Mouse (Mus musculus) forebrain, embryonic 14.5 days (tissue): ENCODE measurements around the gene Prkci. TPM values are rescaled to one million over a fixed set of nuclear protein-coding genes. Genes with fewer than 3 reads are reported as not detected.
A peak's percentile ranks its signal among the peaks of the same experiment; 100 is the strongest.

Source experiments
- ATAC-seq: fragments of 200-750 bp; cut with Nextera tagmentation; 2 replicates; pipeline ENCODE4 v1.8.0; 2017; ENCODE audit warnings: mild to moderate bottlenecking, moderate library complexity
- DNase-seq: peaks from one replicate; pipeline ENCODE4 v3.0.0-alpha.2; 2015; ENCODE audit warnings: low spot score
- H3K27ac ChIP-seq: fragments of 300-500 bp; sonication (generic); 2 replicates; pipeline ENCODE4 v1.5.1; 2014; ENCODE audit warnings: low read depth, mild to moderate bottlenecking, control low read depth, low read length, moderate library complexity
- H3K27me3 ChIP-seq: fragments of 300-500 bp; sonication (generic); replicated peaks from 2 replicates; pipeline ENCODE4 v1.6.1; 2014; ENCODE audit warnings: low read length, control low read depth, mixed read lengths; ENCODE audit not compliant: control insufficient read depth, insufficient read depth
- H3K36me3 ChIP-seq: fragments of 300-500 bp; sonication (generic); 2 replicates; pipeline ENCODE4 v1.6.1; 2014; ENCODE audit warnings: low read length, control low read depth; ENCODE audit not compliant: control insufficient read depth, insufficient read depth
- H3K4me1 ChIP-seq: fragments of 300-500 bp; sonication (generic); 2 replicates; pipeline ENCODE4 v1.6.1; 2014; ENCODE audit warnings: antibody characterized with exemption, low read length, control low read depth; ENCODE audit not compliant: control insufficient read depth, insufficient read depth
- H3K4me2 ChIP-seq: fragments of 300-500 bp; sonication (generic); 2 replicates; pipeline ENCODE4 v1.6.1; 2014; ENCODE audit warnings: mild to moderate bottlenecking, control low read depth, low read length
- H3K4me3 ChIP-seq: fragments of 300-500 bp; sonication (generic); 2 replicates; pipeline ENCODE4 v1.5.1; 2014; ENCODE audit warnings: low read depth, low read length, control low read depth
- H3K9ac ChIP-seq: fragments of 300-500 bp; sonication (generic); 2 replicates; pipeline ENCODE4 v1.6.1; 2014; ENCODE audit warnings: mild to moderate bottlenecking, low read length, control low read depth, moderate library complexity
- H3K9me3 ChIP-seq: fragments of 300-500 bp; sonication (generic); replicated peaks from 2 replicates; pipeline ENCODE4 v1.6.1; 2016; ENCODE audit warnings: low read length, control low read depth, mixed read lengths; ENCODE audit not compliant: control insufficient read depth
- WGBS: fragments of 180-500 bp; shearing (Covaris S2); extraction: QIAGEN DNeasy Blood & Tissue Kit; methylation state at CpG from one replicate; pipeline ENCODE4 v1.1.7; 2014; 5-methylcytosine and 5-hydroxymethylcytosine counted together
- polyA plus RNA-seq: library from polyadenylated mRNA; unstranded; fragments of >200 nt; fragmentation: Nextera tagmentation; extraction: Ambion mirVana; gene quantifications from 2 replicates; pipeline ENCODE4 v1.2.1, GENCODE M21; 2014

The Prkci gene
- polyA plus RNA-seq, 1 experiment from 2014 or later = 24.8 TPM

GRCm38 (mm10) chr3:31061786-31062120, 66.2 kb downstream of the Prkci start:
- Histone ChIP-seq H3K4me3 (no peak overlapping the region), H3K36me3 (no peaks in the 10 kb centered on the region), H3K27me3 (no peaks in the 10 kb centered on the region), H3K27ac (no peak overlapping the region), H3K9me3 (no peaks in the 10 kb centered on the region), H3K9ac (no peak overlapping the region), H3K4me1 (no peaks in the 10 kb centered on the region), H3K4me2 (no peak overlapping the region)
- DNase-seq (no peak), ATAC-seq (no peak)
- WGBS = 76% methylated on average over 4 of the region's 4 CpGs

- Histone ChIP-seq H3K36me3 (no peaks in the 10 kb centered on the region), H3K27ac (no peak overlapping the region), H3K4me2 (no peak overlapping the region), H3K9me3 (no peaks in the 10 kb centered on the region), H3K27me3 (no peaks in the 10 kb centered on the region), H3K9ac (no peak overlapping the region), H3K4me3 (no peak overlapping the region), H3K4me1 (no peaks in the 10 kb centered on the region)
- WGBS = 93% methylated on average over 7 of the region's 7 CpGs
- DNase-seq (no peak), ATAC-seq (no peak)
These were observed 66.8 kb downstream of the Prkci start for GRCm38 (mm10) chr3:31062325-31062724.

- WGBS = 87% methylated on average over 7 of the region's 7 CpGs
- ATAC-seq (no peak), DNase-seq (no peak)
These were observed 72.9 kb downstream of the Prkci start for GRCm38 (mm10) chr3:31068482-31068881.

GRCm38 (mm10) chr3:31071804-31072203, 76.3 kb downstream of the Prkci start:
- ATAC-seq = no peak
- Histone ChIP-seq H3K9ac (no peak overlapping the region), H3K27me3 (no peaks in the 10 kb centered on the region), H3K4me1 (no peaks in the 10 kb centered on the region), H3K27ac (no peak overlapping the region), H3K4me3 (no peak overlapping the region), H3K9me3 (no peaks in the 10 kb centered on the region), H3K36me3 (no peaks in the 10 kb centered on the region), H3K4me2 (no peak overlapping the region)
- DNase-seq = no peak
- WGBS = 92% methylated on average over 14 of the region's 14 CpGs

More at GRCm38 (mm10) chr3:31068482-31068881, 72.9 kb downstream of the Prkci start:
- Histone ChIP-seq H3K27ac (no peak overlapping the region), H3K9ac (no peak overlapping the region), H3K27me3 (no peaks in the 10 kb centered on the region), H3K4me1 (no peaks in the 10 kb centered on the region), H3K36me3 (no peaks in the 10 kb centered on the region), H3K9me3 (no peaks in the 10 kb centered on the region), H3K4me3 (no peak overlapping the region), H3K4me2 (no peak overlapping the region)

- no peak overlapping the region for H3K4me2 ChIP-seq
- WGBS = 86% methylated on average over 11 of the region's 11 CpGs
- no peaks in the 10 kb centered on the region for H3K36me3 ChIP-seq
- H3K27ac ChIP-seq = no peak overlapping the region
- H3K4me1 ChIP-seq = no peaks in the 10 kb centered on the region
- no peak overlapping the region for H3K4me3 ChIP-seq
- ATAC-seq (no peak), DNase-seq (no peak)
- H3K9ac ChIP-seq = no peak overlapping the region
- H3K27me3 ChIP-seq = no peaks in the 10 kb centered on the region
- H3K9me3 ChIP-seq = no peaks in the 10 kb centered on the region
These were observed 80.3 kb downstream of the Prkci start for GRCm38 (mm10) chr3:31075808-31076207.

GRCm38 (mm10) chr3:31077068-31077703, 81.6 kb downstream of the Prkci start:
- Histone ChIP-seq H3K27ac (no peak overlapping the region), H3K9ac (no peak overlapping the region), H3K4me2 (no peak overlapping the region), H3K4me1 (no peaks in the 10 kb centered on the region), H3K27me3 (no peaks in the 10 kb centered on the region), H3K4me3 (no peak overlapping the region), H3K9me3 (no peaks in the 10 kb centered on the region), H3K36me3 (no peaks in the 10 kb centered on the region)
- no peak for DNase-seq
- ATAC-seq = no peak
- 90% methylated on average over 6 of the region's 6 CpGs for WGBS

GRCm38 (mm10) chr3:31079450-31079849, 83.9 kb downstream of the Prkci start:
- Histone ChIP-seq H3K9me3 (no peaks in the 10 kb centered on the region), H3K4me3 (no peak overlapping the region), H3K27me3 (no peaks in the 10 kb centered on the region), H3K36me3 (no peaks in the 10 kb centered on the region), H3K27ac (no peak overlapping the region), H3K9ac (no peak overlapping the region), H3K4me1 (peaks cover 3% of the 10 kb centered on the region; the same call in 1 of the 2 replicates), H3K4me2 (no peak overlapping the region)
- 88% methylated on average over 10 of the region's 10 CpGs for WGBS
- DNase-seq (no peak), ATAC-seq (no peak)

- ATAC-seq (no peak), DNase-seq (no peak)
- Histone ChIP-seq H3K27ac (no peak overlapping the region), H3K4me2 (no peak overlapping the region), H3K9ac (no peak overlapping the region), H3K36me3 (no peaks in the 10 kb centered on the region), H3K9me3 (no peaks in the 10 kb centered on the region), H3K4me3 (no peak overlapping the region), H3K27me3 (no peaks in the 10 kb centered on the region), H3K4me1 (peaks cover 3% of the 10 kb centered on the region; the same call in 1 of the 2 replicates)
- WGBS = 79% methylated on average over 10 of the region's 10 CpGs
These were observed 85.4 kb downstream of the Prkci start for GRCm38 (mm10) chr3:31080791-31081502.

GRCm38 (mm10) chr3:31082838-31083506, 87.4 kb downstream of the Prkci start:
- DNase-seq = no peak
- peaks cover 3% of the 10 kb centered on the region; the same call in 1 of the 2 replicates for H3K4me1 ChIP-seq
- WGBS = 88% methylated on average over 11 of the region's 13 CpGs
- no peaks in the 10 kb centered on the region for H3K9me3 ChIP-seq
- no peak overlapping the region for H3K4me2 ChIP-seq
- 0 out of 2 replicates have a peak, but pooled peaks have one; percentile 3 for ATAC-seq
- no peak overlapping the region for H3K9ac ChIP-seq
- no peak overlapping the region for H3K4me3 ChIP-seq
- H3K27me3 ChIP-seq = no peaks in the 10 kb centered on the region
- H3K27ac ChIP-seq = no peak overlapping the region
- no peaks in the 10 kb centered on the region for H3K36me3 ChIP-seq
